Mouse (Mus musculus) MEL (cell line): ENCODE data around the gene Mthfd1l. TPM values are rescaled to one million over a fixed set of nuclear protein-coding genes. Genes with fewer than 3 reads are reported as not detected.

Experiments
- DNase-seq: peaks from one replicate; pipeline ENCODE4 v3.0.0; 2011; ENCODE audit warnings: low read depth, low spot score
- H3K27ac ChIP-seq: 2 replicates; pipeline ENCODE4 v1.5.1; 2012; ENCODE audit warnings: low read depth, mild to moderate bottlenecking, control low read depth, low read length, moderate library complexity; ENCODE audit not compliant: control insufficient read depth
- H3K27me3 ChIP-seq, 2 experiments: fragments of 150-350 bp in 1 of 2; sonication (generic) in 1 of 2; 2 replicates each; pipeline ENCODE4 v1.6.1; 2012; ENCODE audit warnings: low read length in 2 of 2, mild to moderate bottlenecking in 2 of 2, improper control_type of control experiment in 1 of 2, moderate library complexity in 1 of 2; ENCODE audit not compliant: insufficient read depth in 2 of 2, control insufficient read depth in 1 of 2
- H3K36me3 ChIP-seq, 2 experiments: 2 replicates each; pipeline ENCODE4 v1.6.1; 2012 to 2014; ENCODE audit warnings: low read length in 2 of 2, improper control_type of control experiment in 1 of 2, inconsistent platforms in 1 of 2, mild to moderate bottlenecking in 1 of 2; ENCODE audit not compliant: insufficient read depth in 2 of 2, control insufficient read depth in 1 of 2
- H3K4me1 ChIP-seq, 2 experiments: fragments of 150-350 bp in 1 of 2; sonication (generic) in 1 of 2; 2 replicates each; pipeline ENCODE4 v1.6.1; 2012; ENCODE audit warnings: low read length in 2 of 2, improper control_type of control experiment in 1 of 2, mild to moderate bottlenecking in 1 of 2; ENCODE audit not compliant: insufficient read depth in 2 of 2, control insufficient read depth in 1 of 2
- H3K4me3 ChIP-seq, 2 experiments: fragments of 150-350 bp in 1 of 2; sonication (generic) in 1 of 2; 2 replicates each; pipeline ENCODE4 v1.5.1; 2012; ENCODE audit warnings: low read depth in 2 of 2, low read length in 2 of 2, mild to moderate bottlenecking in 2 of 2, moderate library complexity in 2 of 2, control low read depth in 1 of 2, improper control_type of control experiment in 1 of 2; ENCODE audit not compliant: control insufficient read depth in 1 of 2, insufficient read depth in 1 of 2
- H3K79me2 ChIP-seq: 2 replicates; pipeline ENCODE4 v1.6.1; 2012; ENCODE audit warnings: mild to moderate bottlenecking, low read length, moderate library complexity; ENCODE audit not compliant: control insufficient read depth, poor library complexity, insufficient read depth
- H3K9ac ChIP-seq: 2 replicates; pipeline ENCODE4 v1.6.1; 2012; ENCODE audit warnings: low read depth, mild to moderate bottlenecking, control low read depth, low read length, moderate library complexity; ENCODE audit not compliant: control insufficient read depth, poor library complexity, severe bottlenecking
- H3K9me3 ChIP-seq: fragments of 150-350 bp; sonication (generic); replicated peaks from 2 replicates; pipeline ENCODE4 v1.6.1; 2012; ENCODE audit warnings: mild to moderate bottlenecking, low read length, improper control_type of control experiment, moderate library complexity; ENCODE audit not compliant: insufficient read depth
- BHLHE40 ChIP-seq: IDR thresholded peaks from 2 replicates; pipeline ENCODE4 v1.6.1; 2012; ENCODE audit warnings: low read depth, mild to moderate bottlenecking, inconsistent platforms, low read length, improper control_type of control experiment, borderline replicate concordance
- CHD1 ChIP-seq: IDR thresholded peaks from 2 replicates; pipeline ENCODE4 v1.6.1; 2012; ENCODE audit warnings: low read depth, mild to moderate bottlenecking, inconsistent platforms, low read length, improper control_type of control experiment
- CHD2 ChIP-seq: IDR thresholded peaks from 2 replicates; pipeline ENCODE4 v1.6.1; 2011; ENCODE audit warnings: low read length, improper control_type of control experiment
- CTCF ChIP-seq, 3 experiments: IDR thresholded peaks in 2 of 3; conservative IDR thresholded peaks in 1 of 3; 2 replicates each; pipeline ENCODE4 v1.5.1; 2011 to 2012; ENCODE audit warnings: low read length in 3 of 3, low read depth in 2 of 3, mild to moderate bottlenecking in 2 of 3, improper control_type of control experiment in 1 of 3, inconsistent platforms in 1 of 3, mixed read lengths in 1 of 3, moderate library complexity in 1 of 3; ENCODE audit not compliant: control insufficient read depth in 1 of 3, insufficient read depth in 1 of 3, poor library complexity in 1 of 3, severe bottlenecking in 1 of 3
- ELF1 ChIP-seq: IDR thresholded peaks from 2 replicates; pipeline ENCODE4 v1.6.1; 2014; ENCODE audit warnings: low read depth, mild to moderate bottlenecking, inconsistent platforms, low read length, improper control_type of control experiment, moderate library complexity
- EP300 ChIP-seq, 2 experiments: IDR thresholded peaks; 2 replicates each; pipeline ENCODE4 v1.6.1; 2011; ENCODE audit warnings: improper control_type of control experiment in 2 of 2, low read length in 2 of 2, low read depth in 1 of 2, mild to moderate bottlenecking in 1 of 2
- ETS1 ChIP-seq: IDR thresholded peaks from 2 replicates; pipeline ENCODE4 v1.6.1; 2012; ENCODE audit warnings: low read depth, mild to moderate bottlenecking, inconsistent platforms, low read length, improper control_type of control experiment, moderate library complexity
- GABPA ChIP-seq: IDR thresholded peaks from 2 replicates; pipeline ENCODE4 v1.6.1; 2012; ENCODE audit warnings: low read depth, mild to moderate bottlenecking, inconsistent platforms, low read length, improper control_type of control experiment, moderate library complexity
- GATA1 ChIP-seq: IDR thresholded peaks from 2 replicates; pipeline ENCODE4 v1.6.1; 2011; ENCODE audit warnings: low read depth, low read length, improper control_type of control experiment
- JUND ChIP-seq: IDR thresholded peaks from 2 replicates; pipeline ENCODE4 v1.6.1; 2011; ENCODE audit warnings: low read depth, mild to moderate bottlenecking, improper control_type of control experiment, low read length
- MAFK ChIP-seq: IDR thresholded peaks from 2 replicates; pipeline ENCODE4 v1.6.1; 2011; ENCODE audit warnings: low read depth, mild to moderate bottlenecking, low read length, improper control_type of control experiment, borderline replicate concordance
- MAX ChIP-seq: IDR thresholded peaks from 2 replicates; pipeline ENCODE4 v1.6.1; 2011; ENCODE audit warnings: low read length, improper control_type of control experiment
- MAZ ChIP-seq: IDR thresholded peaks from 2 replicates; pipeline ENCODE4 v1.6.1; 2012; ENCODE audit warnings: low read depth, mild to moderate bottlenecking, inconsistent platforms, low read length, improper control_type of control experiment
- MEF2A ChIP-seq: IDR thresholded peaks from 2 replicates; pipeline ENCODE4 v1.6.1; 2014; ENCODE audit warnings: low read depth, mild to moderate bottlenecking, inconsistent platforms, low read length, improper control_type of control experiment; ENCODE audit not compliant: poor library complexity, insufficient replicate concordance, severe bottlenecking; ENCODE audit errors: extremely low read depth
- MYB ChIP-seq: IDR thresholded peaks from 2 replicates; pipeline ENCODE4 v1.6.1; 2011; ENCODE audit warnings: mild to moderate bottlenecking, low read depth, low read length, improper control_type of control experiment
- NELFE ChIP-seq: IDR thresholded peaks from 2 replicates; pipeline ENCODE4 v1.6.1; 2011; ENCODE audit warnings: low read depth, low read length, improper control_type of control experiment
- POLR2A ChIP-seq, 2 experiments: IDR thresholded peaks; 2 replicates each; pipeline ENCODE4 v1.6.1; 2011 to 2012; ENCODE audit warnings: low read length in 2 of 2, mild to moderate bottlenecking in 2 of 2, control low read depth in 1 of 2, improper control_type of control experiment in 1 of 2, low read depth in 1 of 2, moderate library complexity in 1 of 2; ENCODE audit not compliant: control insufficient read depth in 1 of 2, insufficient read depth in 1 of 2, poor library complexity in 1 of 2
- POLR2AphosphoS5 ChIP-seq: IDR thresholded peaks from 2 replicates; pipeline ENCODE4 v1.6.1; 2012; ENCODE audit warnings: low read depth, borderline replicate concordance, mild to moderate bottlenecking, inconsistent platforms, low read length, moderate library complexity, mixed read lengths
- RAD21 ChIP-seq: IDR thresholded peaks from 2 replicates; pipeline ENCODE4 v1.6.1; 2011; ENCODE audit warnings: mild to moderate bottlenecking, low read depth, low read length, improper control_type of control experiment
- RCOR1 ChIP-seq: IDR thresholded peaks from 2 replicates; pipeline ENCODE4 v1.6.1; 2012; ENCODE audit warnings: low read depth, mild to moderate bottlenecking, inconsistent platforms, low read length, improper control_type of control experiment
- SIN3A ChIP-seq: IDR thresholded peaks from 2 replicates; pipeline ENCODE4 v1.6.1; 2012; ENCODE audit warnings: low read length, improper control_type of control experiment, inconsistent platforms
- SMC3 ChIP-seq: IDR thresholded peaks from 2 replicates; pipeline ENCODE4 v1.6.1; 2011; ENCODE audit warnings: low read depth, low read length, improper control_type of control experiment
- TAL1 ChIP-seq: IDR thresholded peaks from 2 replicates; pipeline ENCODE4 v1.6.1; 2012; ENCODE audit warnings: mild to moderate bottlenecking, inconsistent platforms, low read length, moderate library complexity, mixed read lengths
- TBP ChIP-seq: IDR thresholded peaks from 2 replicates; pipeline ENCODE4 v1.8.0; 2011; ENCODE audit warnings: low read depth, low read length, improper control_type of control experiment
- TCF12 ChIP-seq: IDR thresholded peaks from 2 replicates; pipeline ENCODE4 v1.6.1; 2014; ENCODE audit warnings: low read depth, mild to moderate bottlenecking, inconsistent platforms, low read length, improper control_type of control experiment, moderate library complexity
- UBTF ChIP-seq: IDR thresholded peaks from 2 replicates; pipeline ENCODE4 v1.6.1; 2012; ENCODE audit warnings: low read depth, mild to moderate bottlenecking, inconsistent platforms, low read length, improper control_type of control experiment, moderate library complexity, borderline replicate concordance; ENCODE audit not compliant: insufficient read depth
- USF1 ChIP-seq: IDR thresholded peaks from 2 replicates; pipeline ENCODE4 v1.6.1; 2014; ENCODE audit warnings: low read depth, mild to moderate bottlenecking, inconsistent platforms, low read length, improper control_type of control experiment, moderate library complexity
- USF2 ChIP-seq, 2 experiments: IDR thresholded peaks; 2 replicates each; pipeline ENCODE4 v1.6.1; 2011 to 2012; ENCODE audit warnings: improper control_type of control experiment in 2 of 2, low read length in 2 of 2, borderline replicate concordance in 1 of 2, inconsistent platforms in 1 of 2, low read depth in 1 of 2, mild to moderate bottlenecking in 1 of 2; ENCODE audit not compliant: insufficient read depth in 1 of 2
- ZC3H11A ChIP-seq: IDR thresholded peaks from 2 replicates; pipeline ENCODE4 v1.6.1; 2012; ENCODE audit warnings: low read depth, mild to moderate bottlenecking, inconsistent platforms, low read length, improper control_type of control experiment
- ZKSCAN1 ChIP-seq: IDR thresholded peaks from 2 replicates; pipeline ENCODE4 v1.6.1; 2012; ENCODE audit warnings: low read depth, mild to moderate bottlenecking, inconsistent platforms, low read length, improper control_type of control experiment, moderate library complexity
- ZMIZ1 ChIP-seq: IDR thresholded peaks from 2 replicates; pipeline ENCODE4 v1.6.1; 2012; ENCODE audit warnings: low read depth, mild to moderate bottlenecking, inconsistent platforms, low read length, improper control_type of control experiment, moderate library complexity
- ZNF384 ChIP-seq: IDR thresholded peaks from 2 replicates; pipeline ENCODE4 v1.6.1; 2012; ENCODE audit warnings: low read depth, mild to moderate bottlenecking, inconsistent platforms, low read length, improper control_type of control experiment
- polyA plus RNA-seq, 2 experiments: library from polyadenylated mRNA; stranded (reverse) in 1 of 2; unstranded in 1 of 2; fragments of >175 nt in 1 of 2; fragments of >200 nt in 1 of 2; gene quantifications; 2 replicates each; pipeline versions ENCODE4 v1.2.1 to v1.2.4; 2012; ENCODE audit warnings: low replicate concordance in 2 of 2, low read depth in 1 of 2; ENCODE audit not compliant: insufficient read length in 2 of 2, insufficient read depth in 1 of 2, missing spikeins in 1 of 2
- total RNA-seq: library from RNA; depleted of rRNA; stranded (reverse); fragments of 300-350 nt; gene quantifications from 2 replicates; pipeline ENCODE4 v1.2.3, GENCODE M21; 2012

Gene Mthfd1l
- total and polyA plus RNA-seq, 3 experiments, result 43.1 to 1,097 (median 83.0) TPM

DNA sequence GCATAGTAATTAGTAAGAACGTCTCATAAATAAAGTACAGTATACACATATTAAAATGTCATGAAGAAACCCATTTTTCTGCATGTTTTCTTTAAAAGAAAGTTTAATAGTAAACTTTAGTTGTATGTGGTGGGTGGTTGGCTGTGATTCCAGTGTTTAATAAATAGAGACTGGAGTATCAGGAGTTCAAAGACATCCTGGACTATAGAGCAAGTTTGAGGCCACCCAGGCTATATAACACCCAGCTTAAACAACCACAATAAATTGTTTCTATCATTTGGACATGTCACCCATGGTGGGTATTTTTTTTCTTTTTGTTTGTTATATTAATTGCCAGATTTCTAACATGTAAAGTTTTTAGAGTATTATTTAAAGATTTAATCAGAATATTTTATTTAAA lies 81.7 kb downstream of the Mthfd1l start:
- no peaks in the 10 kb centered on the region for H3K79me2 ChIP-seq
- no peak for DNase-seq
- no peak for TF ChIP-seq MAX
- no peak for TF ChIP-seq GABPA
- no peak for TF ChIP-seq NELFE
- TF ChIP-seq USF1, result no peak
- no peak for TF ChIP-seq MYB
- TF ChIP-seq, all 39 proteins: peak for 0
- Histone ChIP-seq H3K4me1 (peaks cover 10 to 11% of the 10 kb centered on the region in 2 experiments; a peak in 3 of 4 replicates), H3K9me3 (no peaks in the 10 kb centered on the region), H3K27me3 (no peaks in the 10 kb centered on the region), H3K36me3 (peaks cover 3 to 18% of the 10 kb centered on the region in 2 experiments), H3K27ac (no peak overlapping the region), H3K4me3 (no peak overlapping the region), H3K9ac (no peak overlapping the region)

DNA sequence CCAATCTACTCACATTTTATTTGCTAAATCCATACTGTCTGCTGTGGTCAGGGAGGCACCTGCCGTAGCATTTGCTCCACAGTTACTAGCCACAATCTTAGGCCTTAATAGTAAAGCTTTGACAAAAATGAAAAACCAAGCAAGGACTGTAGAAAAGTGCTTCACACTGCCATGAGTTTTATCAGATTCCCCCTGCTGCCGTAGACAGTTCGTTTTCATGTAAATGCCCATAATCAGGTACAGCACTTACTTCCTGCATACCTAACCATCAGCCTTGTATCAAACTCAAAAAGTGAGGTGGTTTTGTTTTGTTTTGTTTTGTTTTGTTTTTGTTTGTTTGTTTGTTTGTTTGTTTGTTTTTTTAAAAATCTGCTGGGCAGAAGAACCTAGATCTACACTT lies 84.5 kb downstream of the Mthfd1l start:
- no peaks in the 10 kb centered on the region for H3K27me3 ChIP-seq
- H3K9me3 ChIP-seq, result no peaks in the 10 kb centered on the region
- no peak overlapping the region for H3K9ac ChIP-seq
- peak; percentile 78 for DNase-seq
- H3K4me1 ChIP-seq, result peaks cover 10 to 11% of the 10 kb centered on the region in 2 experiments; a peak in 3 of 4 replicates
- H3K27ac ChIP-seq, result peak overlapping the region; percentile 36
- H3K79me2 ChIP-seq, result no peaks in the 10 kb centered on the region
- no peak overlapping the region for H3K4me3 ChIP-seq
- peaks cover 3 to 18% of the 10 kb centered on the region in 2 experiments for H3K36me3 ChIP-seq
- TF ChIP-seq MEF2A (no peak), CHD1 (no peak), TCF12 (peak; percentile 78), EP300 (IDR thresholded peaks at IDR 0.05; ENCODE audit: low read depth in 1 of 2, low read length in 2 of 2) (peak; percentile 75 to 87), GATA1 (peak; percentile 85), ZNF384 (no peak), TAL1 (peak; percentile 69), NELFE (no peak), RAD21 (no peak), RCOR1 (peak; percentile 56), TBP (no peak), ELF1 (no peak), SMC3 (no peak), USF1 (no peak), ZKSCAN1 (no peak), UBTF (no peak), BHLHE40 (no peak), ZC3H11A (no peak), CTCF (IDR thresholded peaks at IDR 0.05 in 2 of 3, conservative IDR thresholded peaks at IDR 0.05 in 1 of 3; ENCODE audit: control insufficient read depth in 1 of 3, insufficient read depth in 1 of 3, low read depth in 2 of 3, low read length in 3 of 3, poor library complexity in 1 of 3, severe bottlenecking in 1 of 3) (no peak), MAX (no peak), MYB (no peak), JUND (no peak), MAZ (no peak), SIN3A (no peak), GABPA (no peak), USF2 (IDR thresholded peaks at IDR 0.05; ENCODE audit: borderline replicate concordance in 1 of 2, insufficient read depth in 1 of 2, low read depth in 1 of 2, low read length in 2 of 2) (no peak), CHD2 (no peak), ETS1 (no peak), POLR2AphosphoS5 (no peak), POLR2A (IDR thresholded peaks at IDR 0.05; ENCODE audit: control insufficient read depth in 1 of 2, insufficient read depth in 1 of 2, low read depth in 1 of 2, low read length in 2 of 2, poor library complexity in 1 of 2) (no peak), MAFK (no peak), ZMIZ1 (no peak)
